Mouse (Mus musculus): ENCODE results near the gene Pgrmc1. TPM values are rescaled to one million over a fixed set of nuclear protein-coding genes. Genes with fewer than 3 reads are reported as not detected.

Gene Pgrmc1
- polyA plus RNA-seq, 1 experiment, result 25.6 TPM

DNA sequence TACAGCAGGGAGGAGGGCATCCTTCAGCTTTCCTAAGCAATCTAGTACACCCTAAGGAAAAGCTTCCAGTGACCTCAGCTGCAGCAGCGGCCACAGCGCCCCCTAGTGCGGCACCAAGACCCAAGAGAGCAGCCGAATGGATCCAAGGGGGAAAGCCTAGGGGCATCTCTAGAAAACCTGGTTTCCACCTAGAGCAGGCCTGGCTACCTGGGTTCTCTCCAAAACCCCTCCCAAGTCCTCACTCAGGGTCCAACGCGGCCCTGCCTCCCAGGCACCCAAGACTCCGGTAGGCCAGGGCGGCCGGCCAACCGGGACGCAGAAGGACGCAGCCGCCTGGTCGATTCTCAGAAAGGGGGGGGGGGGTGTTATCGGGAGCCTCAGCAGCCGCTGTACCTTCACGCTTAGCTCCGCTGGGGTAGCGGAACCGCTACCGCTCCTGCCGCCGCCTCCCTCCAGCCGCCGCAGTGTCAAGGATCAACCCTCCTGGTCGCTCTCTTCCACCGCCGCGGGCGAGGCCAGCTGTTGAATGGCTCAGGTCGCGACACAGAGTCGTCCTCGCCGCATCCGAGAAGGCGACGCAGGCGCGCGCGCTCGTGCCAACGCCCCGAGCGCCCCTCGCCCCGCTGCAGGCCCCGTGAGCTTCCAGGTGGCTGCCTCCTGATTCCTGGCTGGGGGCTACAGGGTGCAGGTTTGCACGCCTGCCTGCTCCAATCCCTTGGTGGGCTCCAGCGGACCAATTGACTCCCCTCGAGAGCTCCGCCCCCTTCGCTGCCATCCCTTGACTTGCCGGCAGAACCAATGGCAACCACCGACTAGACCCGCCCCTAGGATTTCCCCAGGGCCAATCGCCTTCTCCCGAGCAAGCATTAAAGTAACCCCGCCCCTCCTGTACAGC, 46.9 kb downstream of the Pgrmc1 start, which contains the start of gene Akap17b:
Akap17b (minus strand) TSS at position 739 of the 895 bp plus-strand sequence.
- Histone ChIP-seq H3K4me1 (ENCODE audit: control insufficient read depth, insufficient read depth, insufficient read length) (peaks cover 2% of the 10 kb centered on the region; the same call in 1 of the 2 replicates), H3K27me3 (ENCODE audit: control insufficient read depth, insufficient read depth, low read length) (no peaks in the 10 kb centered on the region), H3K27ac (ENCODE audit: insufficient read depth, low read length) (peak within 1 kb of the TSS; percentile 74), H3K36me3 (ENCODE audit: control insufficient read depth, insufficient read depth, low read length) (no peaks in the 10 kb centered on the region), H3K4me3 (ENCODE audit: extremely low read depth, insufficient read depth, insufficient read length) (peak within 1 kb of the TSS; percentile 93)
- TF ChIP-seq POLR2A (IDR thresholded peaks at IDR 0.05; ENCODE audit: low read depth, low read length) (no peak), CTCF (IDR thresholded peaks at IDR 0.05; ENCODE audit: extremely low read depth, insufficient read depth, insufficient read length, insufficient replicate concordance) (peak; percentile 59)
- DNase-seq (ENCODE audit: low read depth in 1 of 2, low spot score in 2 of 2), result peak; percentile 74 to 78
- WGBS, result 38% methylated on average over 48 of the region's 60 CpGs

Other genes starting within 250 kb of the Pgrmc1 start
- not detected in 2 replicates for gene Gm6268, start 196.9 kb upstream of the Pgrmc1 start, polyA plus RNA-seq (2012; rRNA removed)
- gene Gm14569, start 106.4 kb upstream of the Pgrmc1 start, polyA plus RNA-seq (2012; rRNA removed), result not detected in 2 replicates
- 0.26 and 0.36 TPM in 2 replicates for gene Akap17b, start 47.2 kb downstream of the Pgrmc1 start, polyA plus RNA-seq (2012; rRNA removed)
- gene Slc25a43, start 145.5 kb downstream of the Pgrmc1 start, polyA plus RNA-seq (2012; rRNA removed), result 1.2 and 1.5 TPM in 2 replicates
- gene Slc25a5, start 197.4 kb downstream of the Pgrmc1 start, polyA plus RNA-seq (2012; rRNA removed), result 263 and 357 TPM in 2 replicates